Mouse (Mus musculus) cortical plate, adult 2 months (tissue): ENCODE results near the gene Nr1h3.

Experiments
- CTCF ChIP-seq: fragments of 200-500 bp; IDR thresholded peaks from 2 replicates; pipeline ENCODE4 v1.5.1; 2011; ENCODE audit warnings: mild to moderate bottlenecking, control low read depth, low read length; ENCODE audit not compliant: insufficient read depth; ENCODE audit errors: extremely low read depth
- POLR2A ChIP-seq: fragments of 200-500 bp; IDR thresholded peaks from 2 replicates; pipeline ENCODE4 v1.6.1; 2011; ENCODE audit warnings: mild to moderate bottlenecking, low read length, control low read depth; ENCODE audit not compliant: insufficient read depth; ENCODE audit errors: extremely low read depth

DNA sequence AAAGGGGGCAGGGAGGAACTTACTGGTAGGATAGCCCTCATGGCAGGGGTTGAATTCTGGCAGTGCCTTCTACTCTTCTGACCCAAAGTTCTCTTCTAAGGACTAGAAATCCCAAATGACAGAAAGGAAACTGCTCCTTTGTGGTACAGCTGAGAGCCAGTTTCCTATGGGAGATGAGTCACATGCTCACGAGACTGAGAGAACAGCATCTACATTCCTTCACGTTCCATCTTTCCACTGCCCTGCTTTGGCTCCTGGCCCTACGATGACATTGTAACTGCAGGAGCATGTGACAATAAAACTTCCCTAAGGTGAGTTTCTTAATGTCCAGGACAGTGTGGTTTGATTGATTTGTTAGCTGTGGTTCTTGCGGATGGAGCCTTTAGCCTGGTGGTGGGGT, 45.7 kb upstream of the Nr1h3 start:
- TF ChIP-seq CTCF = no peak
- TF ChIP-seq POLR2A = no peak
